Mouse (Mus musculus) T-helper 2 cell (primary cell): ENCODE data around the gene Tada1.

Experiments used
- in situ Hi-C: fragments of 300-600 bp; cut with MboI, MseI; formaldehyde crosslinking; loops from one replicate; pipeline ENCODE4 v1.15.1; 2025; ENCODE audit warnings: high pct_unique_total_duplicates

Gene Tada1

DNA sequence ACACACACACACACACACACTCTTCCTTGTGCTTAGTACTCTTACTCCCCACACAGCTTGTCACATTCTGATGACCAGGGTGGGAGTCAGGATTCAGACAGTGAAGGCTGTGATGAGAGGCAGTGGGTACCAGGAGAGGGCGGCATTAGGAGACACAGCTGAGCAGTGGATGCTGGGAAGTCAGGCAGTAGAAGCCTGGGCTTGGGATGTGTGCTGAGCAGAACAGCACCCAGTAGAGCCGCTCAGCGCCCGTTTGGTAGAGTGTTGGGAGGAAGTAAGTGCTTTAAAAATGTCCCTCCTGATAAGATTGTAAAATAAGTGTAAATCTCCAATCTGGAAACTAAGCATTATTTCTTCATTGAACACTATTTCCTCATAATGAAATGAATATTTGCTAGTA lies 3.7 kb downstream of the Tada1 start:
- in situ Hi-C loops: no loop called here

GRCm38 (mm10) chr1:166384614-166385013 lies 5.7 kb downstream of the Tada1 start:
- in situ Hi-C loops: no loop called here

DNA sequence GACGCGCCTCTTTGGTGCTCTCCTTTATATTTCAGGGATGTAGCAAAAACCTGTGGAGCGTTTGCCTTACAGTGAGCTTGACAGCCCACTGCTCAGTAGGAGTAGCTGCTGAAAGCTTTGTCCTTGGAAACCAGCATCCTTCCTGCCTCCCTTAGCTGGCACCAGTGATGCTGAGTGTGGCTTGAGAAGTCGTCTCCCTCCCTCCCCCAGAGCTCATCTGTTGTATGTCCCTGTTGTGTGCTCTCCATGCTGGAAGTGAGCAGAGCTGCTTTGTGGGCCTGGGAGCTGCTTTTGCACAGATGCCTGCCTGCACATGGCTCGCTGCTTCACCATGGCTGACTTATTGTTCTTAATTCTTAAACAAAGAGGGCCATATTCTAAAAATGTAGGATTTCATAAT lies 6.5 kb downstream of the Tada1 start:
- in situ Hi-C loops: no loop called here

DNA sequence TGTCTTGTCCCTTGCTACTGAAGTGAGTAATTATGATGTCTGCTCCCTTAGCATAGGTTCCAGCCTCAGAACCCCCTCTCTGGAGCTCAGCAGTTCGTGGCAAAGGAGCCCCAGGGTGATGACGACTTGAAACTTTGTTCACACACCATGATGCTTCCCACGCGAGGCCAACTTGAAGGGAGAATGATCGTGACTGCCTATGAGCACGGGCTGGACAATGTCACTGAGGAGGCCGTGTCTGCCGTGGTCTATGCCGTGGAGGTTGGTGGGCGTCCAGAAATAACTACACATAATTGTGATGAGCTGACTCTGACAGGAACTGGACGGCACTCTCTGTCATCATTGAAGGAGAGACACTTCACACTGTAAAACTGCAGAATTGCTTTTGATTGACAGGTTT lies 9.6 kb downstream of the Tada1 start:
- in situ Hi-C loops: no loop called here

DNA sequence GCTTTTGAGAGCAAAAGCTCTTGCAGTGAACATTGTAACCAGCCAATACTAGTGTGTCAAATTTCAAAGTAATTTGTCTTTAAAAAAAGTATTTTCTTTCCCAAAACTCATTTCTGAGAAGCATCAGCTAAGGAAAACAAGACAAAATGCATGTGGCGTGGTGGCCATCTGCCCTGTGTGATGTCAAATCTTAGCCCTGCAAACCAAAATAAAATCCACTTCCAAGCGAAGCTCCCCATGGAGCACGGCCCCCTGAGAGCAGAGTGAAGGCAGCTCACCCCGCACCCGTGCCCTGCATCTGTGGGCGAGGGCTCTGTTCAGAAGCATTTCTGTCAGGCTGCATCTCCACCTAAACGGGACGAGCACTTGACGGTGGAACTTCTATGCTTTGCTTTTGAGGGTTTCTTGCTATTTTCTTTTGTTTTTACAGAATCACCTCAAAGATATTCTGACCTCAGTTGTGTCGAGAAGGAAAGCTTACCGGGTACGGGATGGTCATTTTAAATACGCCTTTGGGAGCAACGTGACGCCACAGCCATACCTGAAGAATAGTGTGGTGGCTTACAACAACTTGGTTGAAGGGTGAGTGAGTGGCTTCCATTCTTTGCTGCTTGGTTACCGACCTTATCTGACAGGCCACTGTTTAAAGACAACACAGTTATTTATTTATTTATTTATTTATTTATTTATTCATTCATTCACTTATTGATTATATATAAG lies 10.7 kb downstream of the Tada1 start:
- in situ Hi-C loops: no loop called here

DNA sequence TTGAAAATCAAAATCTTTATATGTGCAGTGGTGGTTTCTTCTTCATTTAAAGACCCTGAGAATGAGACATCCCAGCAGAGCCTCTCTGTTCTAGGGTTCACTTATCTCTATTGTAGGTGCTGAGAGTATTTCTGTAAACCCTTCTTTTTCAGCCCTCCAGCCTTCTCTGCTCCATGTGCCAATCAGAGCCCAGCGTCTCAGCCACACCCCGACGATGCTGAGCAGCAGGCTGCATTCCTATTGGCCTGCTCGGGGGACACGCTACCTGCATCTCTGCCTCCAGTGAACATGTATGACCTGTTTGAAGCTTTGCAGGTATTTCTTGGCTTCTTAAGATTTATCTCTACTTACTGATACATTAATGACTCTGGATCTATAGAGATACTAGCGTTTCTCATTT lies 12.8 kb downstream of the Tada1 start:
- in situ Hi-C loops: no loop called here

DNA sequence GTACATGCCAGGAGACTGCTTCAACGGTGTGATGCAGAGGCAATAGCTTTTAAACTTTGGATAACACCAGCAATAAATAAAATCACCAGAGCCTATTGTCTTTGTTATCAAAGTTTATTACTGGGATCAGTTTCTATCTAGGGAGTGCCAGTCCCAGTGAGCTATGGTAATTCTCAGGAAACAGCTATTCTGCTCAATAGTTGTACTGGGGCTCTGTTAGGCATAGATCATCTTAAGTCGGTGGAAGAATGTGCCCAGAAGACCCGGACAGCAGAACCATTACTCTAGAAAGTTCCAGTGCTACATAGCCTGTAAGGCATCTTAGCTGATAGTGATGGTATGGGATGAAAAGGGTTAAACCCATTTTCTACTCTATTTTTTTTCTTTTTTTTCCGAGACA lies 15.9 kb downstream of the Tada1 start:
- in situ Hi-C loops: no loop called here

DNA sequence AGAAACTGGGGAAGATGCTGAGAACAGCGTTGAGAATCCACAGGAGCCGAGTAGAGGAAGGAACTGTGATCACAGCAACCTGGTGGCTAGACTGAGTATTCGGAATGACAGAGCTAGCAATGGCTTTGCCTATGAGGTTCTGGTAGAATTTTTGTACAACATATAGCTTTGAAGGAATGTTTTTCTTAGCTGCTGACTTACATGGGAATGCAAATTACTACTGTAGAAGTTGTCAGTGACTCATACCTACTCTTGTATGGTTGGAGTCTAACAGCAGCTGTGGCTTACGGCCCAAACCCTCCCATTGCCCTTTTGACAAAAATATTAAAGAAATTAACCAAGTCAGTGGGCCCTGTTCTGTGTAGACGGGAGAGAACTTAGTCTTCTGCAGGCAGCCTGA lies 16.8 kb downstream of the Tada1 start:
- in situ Hi-C loops: no loop called here

DNA sequence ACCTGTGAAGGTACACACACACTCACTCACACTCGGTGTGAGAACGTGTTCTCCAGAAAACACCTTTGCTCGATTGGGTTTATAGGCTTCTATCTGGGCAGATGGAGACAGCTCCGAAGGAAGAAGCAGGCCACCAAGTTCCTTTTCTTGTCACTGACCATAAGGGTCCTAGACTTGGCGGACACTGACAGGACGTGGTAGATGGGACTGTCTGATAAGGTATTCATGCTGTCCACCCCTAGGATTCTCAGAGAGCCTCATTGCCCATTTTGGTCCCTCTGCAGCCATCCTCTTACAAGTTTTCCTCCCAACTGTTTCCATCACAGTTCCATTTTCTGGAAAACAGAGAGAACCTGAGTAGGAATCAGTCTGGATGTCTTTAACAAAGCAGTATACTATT lies 17.5 kb downstream of the Tada1 start:
- in situ Hi-C loops: no loop called here

GRCm38 (mm10) chr1:166401455-166401854 lies 22.6 kb downstream of the Tada1 start:
- in situ Hi-C loops: no loop called here

- in situ Hi-C loops: no loop called here
Observed at GRCm38 (mm10) chr1:166402003-166402402, 23.1 kb downstream of the Tada1 start.

- in situ Hi-C loops: no loop called here
Observed at GRCm38 (mm10) chr1:166403846-166404245, 24.9 kb downstream of the Tada1 start.

- in situ Hi-C loops: no loop called here
Observed at GRCm38 (mm10) chr1:166409177-166409700, 30.3 kb downstream of the Tada1 start.

DNA sequence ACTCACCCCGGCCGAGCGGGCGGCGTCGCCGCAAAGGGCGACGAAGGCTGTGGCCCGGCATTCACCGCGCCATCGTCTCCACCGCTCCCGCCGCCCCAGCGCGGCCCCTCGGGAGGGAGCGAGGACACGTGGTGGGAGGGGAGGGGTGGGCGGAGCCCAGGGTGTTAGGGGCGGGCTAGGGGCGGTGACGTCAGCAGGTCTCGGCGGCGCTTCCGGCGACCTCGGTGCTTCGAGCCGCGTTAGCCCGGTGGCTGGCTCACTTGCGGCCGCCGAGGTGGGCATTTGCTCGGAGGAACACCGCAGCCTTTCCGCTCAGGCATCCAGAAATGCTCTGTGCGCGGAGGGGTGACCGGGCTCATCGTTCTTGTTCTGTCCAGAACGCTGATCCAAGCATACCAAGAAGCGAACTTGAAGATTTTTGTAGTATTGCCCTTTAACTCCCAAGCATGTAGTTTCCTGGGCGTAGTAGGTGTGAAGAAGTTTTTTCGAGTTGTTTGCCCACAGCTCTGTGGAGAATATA lies 30.9 kb downstream of the Tada1 start, which contains the start of gene Pogk:
Gene Pogk, minus strand, starts transcription at position 163 of the 520 bp plus-strand sequence.
- in situ Hi-C loops: loop anchor here (10.0 kb wide), 1 partner anchor 935 kb away; the partner anchor contains the start of gene Aldh9a1

GRCm38 (mm10) chr1:166411541-166411940 lies 32.6 kb downstream of the Tada1 start:
- in situ Hi-C loops: loop anchor here (10.0 kb wide), 1 partner anchor 933 kb away; the partner anchor contains the start of gene Aldh9a1

GRCm38 (mm10) chr1:166412266-166412665 lies 33.4 kb downstream of the Tada1 start:
- in situ Hi-C loops: loop anchor here (10.0 kb wide), 1 partner anchor 933 kb away; the partner anchor contains the start of gene Aldh9a1

GRCm38 (mm10) chr1:166429053-166429452 lies 50.2 kb downstream of the Tada1 start:
- in situ Hi-C loops: loop anchor here (5.0 kb wide), 1 partner anchor 613 kb away; no protein-coding TSS in a partner anchor

GRCm38 (mm10) chr1:166429809-166430431 lies 51.0 kb downstream of the Tada1 start:
- in situ Hi-C loops: loop anchor here (5.0 kb wide), 1 partner anchor 612 kb away; no protein-coding TSS in a partner anchor

- in situ Hi-C loops: no loop called here
Observed at GRCm38 (mm10) chr1:166439426-166439825, 60.5 kb downstream of the Tada1 start.

DNA sequence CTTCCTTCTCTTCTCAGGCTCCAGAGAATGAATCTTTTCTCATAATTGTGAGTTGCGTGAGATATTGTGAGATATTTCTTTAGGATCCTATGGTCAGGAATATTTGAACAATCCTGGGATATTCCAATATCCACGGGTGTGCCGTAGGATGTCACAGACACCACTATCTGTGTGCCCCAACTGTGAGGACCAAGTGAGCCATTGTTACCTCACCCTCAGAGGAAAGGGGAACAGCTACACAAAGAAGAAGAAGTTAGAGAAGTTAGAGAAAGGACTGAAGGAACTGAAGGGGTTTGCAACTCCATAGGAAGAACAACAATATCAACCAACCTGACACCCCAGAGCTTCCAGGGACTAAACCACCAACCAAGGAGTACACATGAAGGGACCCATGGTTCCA lies 63.1 kb downstream of the Tada1 start:
- in situ Hi-C loops: no loop called here
